Mouse (Mus musculus): ENCODE results near the gene Egfl7. TPM values are rescaled to one million over a fixed set of nuclear protein-coding genes. Genes with fewer than 3 reads are reported as not detected.

The Egfl7 gene
- polyA plus RNA-seq, 1 experiment from 2014 or later, result 58.4 TPM

DNA sequence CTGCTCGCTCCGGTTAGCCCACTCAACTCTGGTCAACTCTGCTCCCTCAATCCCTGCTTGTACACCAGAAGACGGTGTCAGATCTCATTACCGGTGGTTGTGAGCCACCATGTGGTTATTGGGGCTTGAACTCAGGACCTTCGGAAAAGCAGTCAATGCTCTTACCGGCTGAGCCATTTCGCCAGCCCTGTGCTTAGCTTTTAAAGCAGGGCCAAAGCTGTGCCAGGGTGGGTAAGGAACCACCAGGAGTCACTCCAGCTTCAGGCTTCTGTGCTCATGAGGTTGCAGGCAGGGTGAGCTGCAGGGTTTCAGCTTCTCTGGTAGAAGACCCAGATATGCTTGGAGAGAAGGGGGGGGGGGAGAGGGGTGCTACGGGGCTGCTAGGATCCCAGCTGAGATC, 25.5 kb downstream of the Egfl7 start:
- Histone ChIP-seq H3K36me3 (ENCODE audit: control insufficient read depth, insufficient read depth, low read length) (no peaks in the 10 kb centered on the region), H3K4me1 (replicated peaks; ENCODE audit: control insufficient read depth, insufficient read depth, low read length) (peaks cover 6% of the 10 kb centered on the region; the same call in 1 of the 2 replicates), H3K27me3 (ENCODE audit: control insufficient read depth, insufficient read depth, low read length) (peaks cover 24% of the 10 kb centered on the region), H3K9me3 (ENCODE audit: control insufficient read depth, low read length) (no peaks in the 10 kb centered on the region), H3K27ac (ENCODE audit: low read depth, low read length) (no peak overlapping the region), H3K9ac (ENCODE audit: low read length) (no peak overlapping the region), H3K4me2 (ENCODE audit: low read depth, low read length, severe bottlenecking) (no peak overlapping the region), H3K4me3 (ENCODE audit: low read depth, low read length) (no peak overlapping the region)
- WGBS, result 85% methylated on average over 7 of the region's 8 CpGs
- ATAC-seq (replicated peaks; ENCODE audit: low FRiP score) (no peak), DNase-seq (ENCODE audit: low spot score) (no peak)

DNA sequence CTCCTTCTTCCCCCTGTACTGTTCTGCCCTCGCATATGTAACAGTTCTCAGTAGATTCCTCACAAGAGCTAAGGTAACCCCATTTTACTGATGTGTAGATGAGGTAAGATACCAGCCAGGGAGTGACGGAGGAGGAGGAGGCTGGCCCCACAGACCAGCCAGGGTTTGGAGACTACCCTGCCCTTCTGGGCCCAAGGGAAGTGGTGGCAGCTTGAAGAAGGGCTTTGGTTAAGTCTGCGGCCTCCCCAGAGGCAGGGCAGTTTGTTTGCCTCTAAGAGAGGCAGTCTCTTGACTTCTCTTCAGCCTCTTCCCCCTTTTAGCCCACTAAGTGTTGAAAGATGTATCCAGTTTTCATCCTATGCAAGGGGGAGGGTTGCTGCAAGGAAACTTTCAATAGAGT, 26.8 kb downstream of the Egfl7 start:
- Histone ChIP-seq H3K4me1 (replicated peaks; ENCODE audit: control insufficient read depth, insufficient read depth, low read length) (peaks cover 6% of the 10 kb centered on the region; the same call in 1 of the 2 replicates), H3K9me3 (ENCODE audit: control insufficient read depth, low read length) (no peaks in the 10 kb centered on the region), H3K9ac (ENCODE audit: low read length) (no peak overlapping the region), H3K4me2 (ENCODE audit: low read depth, low read length, severe bottlenecking) (no peak overlapping the region), H3K4me3 (ENCODE audit: low read depth, low read length) (no peak overlapping the region), H3K36me3 (ENCODE audit: control insufficient read depth, insufficient read depth, low read length) (no peaks in the 10 kb centered on the region), H3K27me3 (ENCODE audit: control insufficient read depth, insufficient read depth, low read length) (peaks cover 24% of the 10 kb centered on the region), H3K27ac (ENCODE audit: low read depth, low read length) (no peak overlapping the region)
- ATAC-seq (replicated peaks; ENCODE audit: low FRiP score) (no peak), DNase-seq (ENCODE audit: low spot score) (no peak)
- 79% methylated on average over 3 of the region's 3 CpGs for WGBS

DNA sequence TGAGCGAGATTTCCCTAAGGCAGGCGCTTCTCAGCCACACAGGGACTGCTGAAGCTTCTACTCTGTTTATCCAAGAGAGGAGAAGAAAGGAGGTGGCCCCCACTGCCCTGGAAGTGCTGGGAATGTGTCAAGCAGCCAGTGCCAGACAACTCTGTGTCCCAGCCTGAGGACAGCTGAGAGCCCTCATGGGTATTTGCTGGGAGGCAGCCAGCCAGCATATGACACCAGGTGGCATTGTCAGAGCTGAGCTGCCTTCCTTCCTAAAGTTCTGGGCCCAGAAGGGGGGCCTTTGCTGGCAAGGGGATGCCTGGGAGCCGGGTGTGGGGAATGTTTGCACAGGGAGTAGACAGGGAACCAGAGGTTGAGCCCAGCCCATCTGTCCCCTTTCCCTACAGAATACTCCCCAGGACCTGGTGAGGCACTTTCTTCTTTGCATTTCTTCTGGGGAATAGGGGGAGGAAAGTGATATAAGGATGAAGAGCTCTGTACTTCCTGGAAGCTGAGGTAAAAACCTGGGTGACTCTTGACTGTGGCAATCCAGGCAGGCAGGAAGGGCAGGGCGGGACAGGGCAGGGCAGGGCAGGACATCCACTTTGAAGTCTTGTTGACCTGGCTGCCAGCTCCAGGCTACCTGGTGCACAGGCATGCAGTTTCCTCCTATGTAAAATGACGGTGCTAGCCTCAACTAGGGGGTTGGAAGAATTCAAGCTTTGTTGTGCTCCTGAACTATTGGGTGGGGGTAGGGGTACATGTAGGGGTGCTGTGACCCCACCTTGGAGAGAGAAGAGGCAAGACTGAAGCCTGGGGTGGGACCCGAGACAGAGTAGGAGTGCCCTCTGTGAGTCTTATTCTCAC, 27.5 kb downstream of the Egfl7 start:
- WGBS, result 69% methylated on average over 6 of the region's 6 CpGs
- no peak overlapping the region for H3K27ac ChIP-seq (ENCODE audit: low read depth, low read length)
- H3K27me3 ChIP-seq (ENCODE audit: control insufficient read depth, insufficient read depth, low read length), result peaks cover 24% of the 10 kb centered on the region
- no peak overlapping the region for H3K9ac ChIP-seq (ENCODE audit: low read length)
- H3K36me3 ChIP-seq (ENCODE audit: control insufficient read depth, insufficient read depth, low read length), result no peaks in the 10 kb centered on the region
- peaks cover 6% of the 10 kb centered on the region; the same call in 1 of the 2 replicates for H3K4me1 ChIP-seq (replicated peaks; ENCODE audit: control insufficient read depth, insufficient read depth, low read length)
- H3K9me3 ChIP-seq (ENCODE audit: control insufficient read depth, low read length), result no peaks in the 10 kb centered on the region
- DNase-seq (ENCODE audit: low spot score), result no peak
- no peak for ATAC-seq (replicated peaks; ENCODE audit: low FRiP score)
- no peak overlapping the region for H3K4me2 ChIP-seq (ENCODE audit: low read depth, low read length, severe bottlenecking)
- H3K4me3 ChIP-seq (ENCODE audit: low read depth, low read length), result no peak overlapping the region

DNA sequence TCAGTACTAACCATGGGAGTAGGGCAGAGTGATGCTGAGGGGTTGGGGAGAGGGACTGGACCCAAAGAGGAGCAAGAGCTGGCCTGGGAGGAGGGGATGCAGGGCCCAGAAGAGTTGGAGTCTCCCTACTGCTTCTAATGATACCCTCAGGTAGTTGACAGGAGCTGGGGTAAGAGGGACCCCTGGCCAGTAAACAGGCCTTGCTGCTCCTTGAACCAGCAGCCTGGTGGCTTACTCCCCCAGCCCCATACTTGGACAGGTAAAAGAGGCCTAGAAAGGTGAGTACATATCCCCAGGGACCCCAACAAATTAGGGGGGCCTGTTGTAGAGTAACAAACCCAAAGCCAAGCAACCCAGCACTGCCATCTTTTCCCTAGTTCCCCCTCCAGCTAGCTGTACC, 29.0 kb downstream of the Egfl7 start:
- H3K4me2 ChIP-seq (ENCODE audit: low read depth, low read length, severe bottlenecking), result no peak overlapping the region
- peaks cover 4% of the 10 kb centered on the region; the same call in 1 of the 2 replicates for H3K4me1 ChIP-seq (replicated peaks; ENCODE audit: control insufficient read depth, insufficient read depth, low read length)
- no peak overlapping the region for H3K9ac ChIP-seq (ENCODE audit: low read length)
- no peak overlapping the region for H3K27ac ChIP-seq (ENCODE audit: low read depth, low read length)
- ATAC-seq (replicated peaks; ENCODE audit: low FRiP score) (no peak), DNase-seq (ENCODE audit: low spot score) (no peak)
- H3K4me3 ChIP-seq (ENCODE audit: low read depth, low read length), result no peak overlapping the region
- no peaks in the 10 kb centered on the region for H3K36me3 ChIP-seq (ENCODE audit: control insufficient read depth, insufficient read depth, low read length)
- H3K27me3 ChIP-seq (ENCODE audit: control insufficient read depth, insufficient read depth, low read length), result peaks cover 11% of the 10 kb centered on the region
- H3K9me3 ChIP-seq (ENCODE audit: control insufficient read depth, low read length), result no peaks in the 10 kb centered on the region

DNA sequence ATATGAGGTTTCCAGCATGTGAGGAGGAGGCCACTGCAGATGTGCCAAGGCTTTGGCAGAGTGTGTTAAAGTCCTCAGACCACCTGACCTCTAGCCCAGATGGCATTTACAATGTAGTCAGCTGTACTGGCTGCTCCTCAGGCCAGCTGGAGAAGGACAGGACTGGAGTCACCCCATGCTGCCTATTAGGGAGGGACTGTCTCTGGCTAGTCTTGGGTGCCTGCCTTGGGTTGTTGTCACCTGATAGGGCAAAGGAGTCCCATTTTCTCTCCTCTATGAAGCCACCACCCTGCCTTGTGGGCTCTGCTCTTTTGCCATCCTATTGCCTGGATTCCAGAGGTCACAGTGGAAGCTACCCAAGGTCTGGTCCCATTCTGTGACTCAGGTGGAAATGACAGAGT, 29.4 kb downstream of the Egfl7 start:
- Histone ChIP-seq H3K9me3 (ENCODE audit: control insufficient read depth, low read length) (no peaks in the 10 kb centered on the region), H3K4me1 (replicated peaks; ENCODE audit: control insufficient read depth, insufficient read depth, low read length) (no peaks in the 10 kb centered on the region; the same call in 1 of the 2 replicates), H3K27ac (ENCODE audit: low read depth, low read length) (no peak overlapping the region), H3K36me3 (ENCODE audit: control insufficient read depth, insufficient read depth, low read length) (no peaks in the 10 kb centered on the region), H3K4me3 (ENCODE audit: low read depth, low read length) (no peak overlapping the region), H3K27me3 (ENCODE audit: control insufficient read depth, insufficient read depth, low read length) (peaks cover 6% of the 10 kb centered on the region), H3K4me2 (ENCODE audit: low read depth, low read length, severe bottlenecking) (no peak overlapping the region), H3K9ac (ENCODE audit: low read length) (no peak overlapping the region)
- ATAC-seq (replicated peaks; ENCODE audit: low FRiP score) (no peak), DNase-seq (ENCODE audit: low spot score) (no peak)

DNA sequence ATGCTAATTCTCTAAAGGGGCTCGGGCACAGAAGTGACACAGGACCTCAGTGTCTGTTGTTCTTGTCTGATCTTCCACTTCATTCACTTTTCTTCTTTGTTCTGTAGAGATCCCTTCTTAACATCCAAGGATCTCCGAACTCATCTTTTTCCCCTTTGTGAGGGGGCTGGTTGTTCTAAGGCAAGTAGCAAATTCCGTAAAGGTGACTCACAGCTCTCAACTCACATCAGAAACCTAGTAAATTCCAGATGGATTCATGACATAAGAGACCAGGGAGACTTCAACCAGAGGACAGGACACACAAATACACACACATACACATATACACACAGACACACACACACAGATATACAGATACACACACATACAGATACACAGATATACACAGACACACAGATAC, 30.7 kb downstream of the Egfl7 start:
- 63% methylated on average over 3 of the region's 3 CpGs for WGBS
- no peaks in the 10 kb centered on the region for H3K4me1 ChIP-seq (replicated peaks; ENCODE audit: control insufficient read depth, insufficient read depth, low read length)
- ATAC-seq (replicated peaks; ENCODE audit: low FRiP score) (no peak), DNase-seq (ENCODE audit: low spot score) (no peak)
- no peak overlapping the region for H3K4me3 ChIP-seq (ENCODE audit: low read depth, low read length)
- H3K9ac ChIP-seq (ENCODE audit: low read length), result no peak overlapping the region
- no peaks in the 10 kb centered on the region for H3K9me3 ChIP-seq (ENCODE audit: control insufficient read depth, low read length)
- no peak overlapping the region for H3K4me2 ChIP-seq (ENCODE audit: low read depth, low read length, severe bottlenecking)
- no peaks in the 10 kb centered on the region for H3K27me3 ChIP-seq (ENCODE audit: control insufficient read depth, insufficient read depth, low read length)
- no peaks in the 10 kb centered on the region for H3K36me3 ChIP-seq (ENCODE audit: control insufficient read depth, insufficient read depth, low read length)
- H3K27ac ChIP-seq (ENCODE audit: low read depth, low read length), result no peak overlapping the region

DNA sequence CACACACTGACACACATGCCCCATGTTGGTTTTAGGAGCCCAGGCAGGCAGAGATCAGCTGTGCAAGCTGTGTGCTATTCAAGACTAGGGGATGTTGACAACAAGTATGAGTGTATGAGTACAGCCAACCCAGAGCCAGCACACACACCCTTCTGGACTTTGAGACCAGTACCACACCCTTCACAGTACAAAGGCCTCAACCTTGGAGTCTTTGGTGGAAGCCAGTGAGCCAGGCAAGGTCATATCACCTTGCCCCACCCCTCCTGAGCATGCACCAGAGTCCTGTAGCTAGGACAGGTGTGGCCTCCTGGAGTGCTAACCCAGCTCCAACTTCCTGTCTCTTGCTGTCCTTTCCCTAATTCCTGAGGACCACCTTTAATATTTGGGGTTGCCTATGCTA, 31.2 kb downstream of the Egfl7 start:
- DNase-seq (ENCODE audit: low spot score) (no peak), ATAC-seq (replicated peaks; ENCODE audit: low FRiP score) (no peak)
- Histone ChIP-seq H3K9me3 (ENCODE audit: control insufficient read depth, low read length) (no peaks in the 10 kb centered on the region), H3K4me1 (replicated peaks; ENCODE audit: control insufficient read depth, insufficient read depth, low read length) (no peaks in the 10 kb centered on the region), H3K4me3 (ENCODE audit: low read depth, low read length) (no peak overlapping the region), H3K27me3 (ENCODE audit: control insufficient read depth, insufficient read depth, low read length) (no peaks in the 10 kb centered on the region), H3K4me2 (ENCODE audit: low read depth, low read length, severe bottlenecking) (no peak overlapping the region), H3K9ac (ENCODE audit: low read length) (no peak overlapping the region), H3K36me3 (ENCODE audit: control insufficient read depth, insufficient read depth, low read length) (no peaks in the 10 kb centered on the region), H3K27ac (ENCODE audit: low read depth, low read length) (no peak overlapping the region)

DNA sequence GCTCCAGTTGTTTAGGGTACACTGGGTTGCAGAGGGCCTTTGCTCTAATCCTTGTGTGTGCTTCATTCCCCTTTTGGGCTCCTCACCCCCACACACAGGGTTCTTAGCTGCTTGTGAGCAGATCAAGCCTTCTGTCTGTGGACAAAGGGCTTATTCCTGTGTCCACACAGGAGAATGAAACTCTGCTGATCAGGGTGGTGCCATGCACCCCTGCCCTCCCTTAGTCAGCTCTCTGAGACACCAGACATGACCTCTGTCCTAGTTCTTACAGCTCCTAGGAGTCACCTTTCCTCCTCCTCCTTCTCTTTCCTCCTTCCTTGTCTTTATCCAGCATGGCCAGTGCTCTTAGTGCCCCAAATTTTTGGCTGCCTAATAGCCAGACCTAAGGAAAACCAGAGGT, 32.1 kb downstream of the Egfl7 start:
- DNase-seq (ENCODE audit: low spot score) (no peak), ATAC-seq (replicated peaks; ENCODE audit: low FRiP score) (no peak)
- no peaks in the 10 kb centered on the region for H3K27me3 ChIP-seq (ENCODE audit: control insufficient read depth, insufficient read depth, low read length)
- no peak overlapping the region for H3K4me2 ChIP-seq (ENCODE audit: low read depth, low read length, severe bottlenecking)
- H3K4me3 ChIP-seq (ENCODE audit: low read depth, low read length), result no peak overlapping the region
- no peak overlapping the region for H3K9ac ChIP-seq (ENCODE audit: low read length)
- H3K27ac ChIP-seq (ENCODE audit: low read depth, low read length), result no peak overlapping the region
- no peaks in the 10 kb centered on the region for H3K9me3 ChIP-seq (ENCODE audit: control insufficient read depth, low read length)
- no peaks in the 10 kb centered on the region for H3K4me1 ChIP-seq (replicated peaks; ENCODE audit: control insufficient read depth, insufficient read depth, low read length)
- H3K36me3 ChIP-seq (ENCODE audit: control insufficient read depth, insufficient read depth, low read length), result no peaks in the 10 kb centered on the region

DNA sequence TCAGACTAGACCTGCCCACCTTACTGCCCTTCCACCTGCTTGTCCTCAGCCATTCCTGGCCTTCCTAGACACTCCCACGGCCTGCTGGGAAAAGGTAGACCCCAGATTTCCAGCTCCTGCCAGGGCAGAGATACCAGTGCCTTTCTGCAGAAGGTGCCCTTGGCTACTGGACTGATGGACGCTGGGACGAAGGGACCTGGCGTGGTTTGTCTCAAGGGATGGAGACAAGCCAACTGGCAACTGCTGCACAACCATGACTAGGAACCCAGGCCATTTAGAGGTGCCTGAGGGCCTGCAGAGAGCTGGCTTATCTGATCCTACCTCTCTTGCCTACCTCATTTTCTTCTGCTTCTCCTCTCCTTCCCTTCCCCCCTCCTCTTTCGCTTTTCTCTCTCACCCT, 35.1 kb downstream of the Egfl7 start:
- ATAC-seq (replicated peaks; ENCODE audit: low FRiP score), result no peak
- Histone ChIP-seq H3K9ac (ENCODE audit: low read length) (no peak overlapping the region), H3K4me2 (ENCODE audit: low read depth, low read length, severe bottlenecking) (no peak overlapping the region), H3K9me3 (ENCODE audit: control insufficient read depth, low read length) (no peaks in the 10 kb centered on the region), H3K27ac (ENCODE audit: low read depth, low read length) (no peak overlapping the region), H3K4me1 (replicated peaks; ENCODE audit: control insufficient read depth, insufficient read depth, low read length) (no peaks in the 10 kb centered on the region), H3K36me3 (ENCODE audit: control insufficient read depth, insufficient read depth, low read length) (no peaks in the 10 kb centered on the region), H3K4me3 (ENCODE audit: low read depth, low read length) (no peak overlapping the region), H3K27me3 (ENCODE audit: control insufficient read depth, insufficient read depth, low read length) (no peaks in the 10 kb centered on the region)
- 83% methylated on average over 5 of the region's 5 CpGs for WGBS
- no peak for DNase-seq (ENCODE audit: low spot score)

Measured in forebrain, embryonic 11.5 days (tissue).